Mouse (Mus musculus): ENCODE measurements around the gene Tet2.

GRCm38 (mm10) chr3:133523191-133523590 is 21.7 kb downstream of the Tet2 start:
- TF ChIP-seq CTCF (IDR thresholded peaks at IDR 0.05; ENCODE audit: low read depth): no peak
- no peak for TF ChIP-seq EP300 (optimal IDR thresholded peaks at IDR 0.05)

Data from stomach, postnatal 0 days (tissue).